In genomic region chr1:152386188-152386835, GRCm38 (mm10) we compare ENCODE assay signal across 8 mouse cellular contexts. TPM values are rescaled to one million over a fixed set of nuclear protein-coding genes. Genes with fewer than 3 reads are reported as not detected.
A peak's percentile ranks its signal among the peaks of the same experiment; 100 is the strongest.
DNase-seq lines count a peak whose midpoint lies in the region; ATAC-seq and TF ChIP-seq lines count a peak whose summit lies in the region.

Tsen15 (minus strand) TSS chr1:152386688.

- no peak within 1 kb of the TSS for H3K27ac ChIP-seq in forebrain, embryonic 12.5 days
- no peak within 1 kb of the TSS for H3K27ac ChIP-seq in heart, embryonic 16.5 days (ENCODE audit: low read length)
- peak within 1 kb of the TSS; percentile 44 for H3K27ac ChIP-seq in liver, embryonic 14.5 days
- H3K27ac ChIP-seq in stomach, embryonic 15.5 days, result peak within 1 kb of the TSS; percentile 32; the same call in 1 of the 2 replicates

- H3K4me1 ChIP-seq in E14TG2a.4 (replicated peaks; ENCODE audit: low read depth, low read length), result peaks cover 3% of the 10 kb centered on the region; the same call in 1 of the 2 replicates
- peaks cover 4% of the 10 kb centered on the region; the same call in 1 of the 2 replicates for H3K4me1 ChIP-seq in forebrain, embryonic 12.5 days
- H3K4me1 ChIP-seq in heart, embryonic 16.5 days (ENCODE audit: control insufficient read depth, insufficient read depth, low read length), result 0 out of 2 replicates have a peak, but pooled peaks cover 3% of the 10 kb centered on the region
- H3K4me1 ChIP-seq in liver, embryonic 14.5 days (replicated peaks; ENCODE audit: control insufficient read depth in 2 of 2, insufficient read depth in 2 of 2, low read length in 1 of 2), result peaks cover 0 to 3% of the 10 kb centered on the region in 2 experiments; a peak in 3 of 4 replicates
- no peaks in the 10 kb centered on the region for H3K4me1 ChIP-seq in stomach, embryonic 15.5 days

- ATAC-seq in forebrain, embryonic 12.5 days (ENCODE audit: low FRiP score), result peak; percentile 96
- ATAC-seq in heart, embryonic 16.5 days (replicated peaks; ENCODE audit: extremely low read depth, insufficient read depth, low FRiP score), result peak; percentile 96
- ATAC-seq in liver, embryonic 14.5 days (ENCODE audit: insufficient read depth), result peak; percentile 98
- ATAC-seq in stomach, embryonic 15.5 days (ENCODE audit: insufficient read depth, low FRiP score, low read depth), result peak; percentile 98

- peak within 1 kb of the TSS; percentile 90 for H3K4me3 ChIP-seq in E14TG2a.4 (replicated peaks; ENCODE audit: low read length)
- peak within 1 kb of the TSS; percentile 81 for H3K4me3 ChIP-seq in forebrain, embryonic 12.5 days (replicated peaks)
- peak within 1 kb of the TSS; percentile 68 for H3K4me3 ChIP-seq in heart, embryonic 16.5 days (ENCODE audit: low read length)
- peak within 1 kb of the TSS; percentile 92 to 94 for H3K4me3 ChIP-seq in liver, embryonic 14.5 days (ENCODE audit: insufficient read depth in 1 of 2, low read depth in 2 of 2, low read length in 2 of 2)
- peak within 1 kb of the TSS; percentile 95 for H3K4me3 ChIP-seq in stomach, embryonic 15.5 days (replicated peaks)

- peaks cover 5% of the 10 kb centered on the region; the same call in 1 of the 2 replicates for H3K27me3 ChIP-seq in E14TG2a.4 (ENCODE audit: insufficient read depth, low read length)
- no peaks in the 10 kb centered on the region for H3K27me3 ChIP-seq in forebrain, embryonic 12.5 days
- H3K27me3 ChIP-seq in heart, embryonic 16.5 days (ENCODE audit: control insufficient read depth, insufficient read depth, low read length), result no peaks in the 10 kb centered on the region
- H3K27me3 ChIP-seq in liver, embryonic 14.5 days (ENCODE audit: control insufficient read depth, insufficient read depth, low read length), result no peaks in the 10 kb centered on the region
- H3K27me3 ChIP-seq in stomach, embryonic 15.5 days (replicated peaks), result no peaks in the 10 kb centered on the region

- under 1% methylated on average over 57 of the region's 57 CpGs for WGBS in forebrain, embryonic 12.5 days
- under 1% methylated on average over 57 of the region's 57 CpGs for WGBS in heart, embryonic 16.5 days
- under 1% methylated on average over 57 of the region's 57 CpGs for WGBS in liver, embryonic 14.5 days (ENCODE audit: insufficient replicate concordance)
- under 1% methylated on average over 57 of the region's 57 CpGs for WGBS in stomach, embryonic 15.5 days

- peaks cover 20% of the 10 kb centered on the region for H3K36me3 ChIP-seq in E14TG2a.4 (ENCODE audit: insufficient read depth, low read length)
- H3K36me3 ChIP-seq in forebrain, embryonic 12.5 days (replicated peaks), result peaks cover 7% of the 10 kb centered on the region; the same call in 1 of the 2 replicates
- peaks cover 3% of the 10 kb centered on the region for H3K36me3 ChIP-seq in heart, embryonic 16.5 days (ENCODE audit: control insufficient read depth, insufficient read depth)
- H3K36me3 ChIP-seq in liver, embryonic 14.5 days (replicated peaks; ENCODE audit: control insufficient read depth, insufficient read depth, low read depth), result peaks cover 6% of the 10 kb centered on the region
- peaks cover 7% of the 10 kb centered on the region; the same call in 1 of the 2 replicates for H3K36me3 ChIP-seq in stomach, embryonic 15.5 days

- peak; percentile 82 for DNase-seq in c-Kit-positive CD71-positive TER-119-positive erythroid progenitor cells, embryonic 14.5 days (ENCODE audit: low spot score)
- DNase-seq in kidney, postnatal 36 days, result peak; percentile 94 to 96
- DNase-seq in liver, embryonic 14.5 days (ENCODE audit: low read depth in 3 of 3, low spot score in 3 of 3), result peak; percentile 65 to 67 (median 66)
- DNase-seq in neural tube, embryonic 10.5 days (ENCODE audit: extremely low spot score, low spot score), result peak; percentile 83

- no peak for TF ChIP-seq EP300 in liver, embryonic 14.5 days (IDR thresholded peaks at IDR 0.05; ENCODE audit: low read depth)

- no peaks in the 10 kb centered on the region for H3K9me3 ChIP-seq in E14TG2a.4 (ENCODE audit: low read length)
- H3K9me3 ChIP-seq in forebrain, embryonic 12.5 days, result no peaks in the 10 kb centered on the region
- H3K9me3 ChIP-seq in heart, embryonic 16.5 days (replicated peaks; ENCODE audit: control insufficient read depth, low read length), result no peaks in the 10 kb centered on the region
- no peaks in the 10 kb centered on the region for H3K9me3 ChIP-seq in liver, embryonic 14.5 days (ENCODE audit: control insufficient read depth, low read length)
- no peaks in the 10 kb centered on the region for H3K9me3 ChIP-seq in stomach, embryonic 15.5 days

- no peak for TF ChIP-seq CTCF in E14TG2a.4 (conservative IDR thresholded peaks at IDR 0.05; ENCODE audit: low read length)
- no peak for TF ChIP-seq CTCF in liver, embryonic 14.5 days (IDR thresholded peaks at IDR 0.05; ENCODE audit: low read depth)

- H3K9ac ChIP-seq in forebrain, embryonic 12.5 days, result peak within 1 kb of the TSS; percentile 84
- peak within 1 kb of the TSS; percentile 83 for H3K9ac ChIP-seq in heart, embryonic 16.5 days (ENCODE audit: low read length)
- peak within 1 kb of the TSS; percentile 91 for H3K9ac ChIP-seq in liver, embryonic 14.5 days (replicated peaks)
- peak within 1 kb of the TSS; percentile 76 for H3K9ac ChIP-seq in stomach, embryonic 15.5 days

- peak within 1 kb of the TSS; percentile 81 for H3K4me2 ChIP-seq in forebrain, embryonic 12.5 days
- peak within 1 kb of the TSS; percentile 59 for H3K4me2 ChIP-seq in heart, embryonic 16.5 days (ENCODE audit: low read depth, low read length)
- H3K4me2 ChIP-seq in liver, embryonic 14.5 days (ENCODE audit: low read depth), result peak within 1 kb of the TSS; percentile 85
- H3K4me2 ChIP-seq in stomach, embryonic 15.5 days, result peak within 1 kb of the TSS; percentile 54

RNA-seq across cellular contexts. Expression of gene Tsen15, which starts in this region (rescaled TPM):
- polyA plus RNA-seq in forebrain, embryonic 12.5 days (2016; fragmentation: Nextera tagmentation; extraction: Ambion mirVana), result 52.0 and 57.4 TPM in 2 replicates
- polyA plus RNA-seq in heart, embryonic 16.5 days (2015; fragmentation: Nextera tagmentation; extraction: Ambion mirVana), result 46.3 and 50.4 TPM in 2 replicates
- 13.8 and 17.5 TPM in 2 replicates for polyA plus RNA-seq in liver, embryonic 14.5 days (2012; rRNA removed)
- polyA plus RNA-seq in liver, embryonic 14.5 days (2014; fragmentation: Nextera tagmentation; extraction: Ambion mirVana), result 23.7 and 26.7 TPM in 2 replicates
- 67.6 and 76.5 TPM in 2 replicates for polyA plus RNA-seq in stomach, embryonic 15.5 days (2015; fragmentation: Nextera tagmentation; extraction: Ambion mirVana)

Comparison
In these comparisons a context has a peak if more than half of its experiments do, and no peak if none do; other contexts are left out.
1. H3K27ac ChIP-seq: peak in liver, embryonic 14.5 days (single experiment) and stomach, embryonic 15.5 days (single experiment); none in forebrain, embryonic 12.5 days (single experiment) and heart, embryonic 16.5 days (single experiment).
2. Peak in every context shown above with its lines, with median percentiles within 50 percentile points of each other: H3K4me3 ChIP-seq, DNase-seq, ATAC-seq, H3K4me2 ChIP-seq and H3K9ac ChIP-seq.